Mouse (Mus musculus): ENCODE measurements around the gene Olfr1354. TPM values are rescaled to one million over a fixed set of nuclear protein-coding genes. Genes with fewer than 3 reads are reported as not detected.
"Not testable (repeated sequence)": the region's sequence is repeated elsewhere in the genome, so short reads cannot be mapped to it uniquely, and the experiment has no call there.

The Olfr1354 gene
- polyA plus RNA-seq (2015; fragmentation: Nextera tagmentation; extraction: Ambion mirVana) = not detected in 2 replicates

DNA sequence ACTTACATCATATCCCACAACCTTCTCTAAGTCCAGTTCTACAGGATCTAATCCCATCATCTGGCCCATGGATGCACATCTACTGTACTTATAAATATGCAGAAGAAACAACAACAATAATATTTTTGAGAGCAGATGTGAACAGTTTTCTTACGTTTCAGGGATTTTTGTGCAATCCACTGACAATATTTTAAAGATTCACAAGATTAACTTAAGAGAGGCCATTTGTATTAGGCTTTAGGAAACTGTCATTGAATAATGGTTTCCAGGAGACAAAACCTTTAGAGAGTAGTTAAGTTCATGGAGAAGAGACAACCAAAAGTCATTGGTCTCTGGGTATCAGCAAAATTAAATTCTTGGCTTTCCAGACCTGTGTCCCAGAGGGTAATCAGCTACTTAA lies at the start of gene Olfr1354:
TSS of gene Olfr1354 (plus strand) at position 301 of the 400 bp plus-strand sequence.
- H3K27me3 ChIP-seq (ENCODE audit: insufficient read depth, low read length) = not testable (repeated sequence)
- 85% methylated on average over 1 of the region's 1 CpGs for WGBS

DNA sequence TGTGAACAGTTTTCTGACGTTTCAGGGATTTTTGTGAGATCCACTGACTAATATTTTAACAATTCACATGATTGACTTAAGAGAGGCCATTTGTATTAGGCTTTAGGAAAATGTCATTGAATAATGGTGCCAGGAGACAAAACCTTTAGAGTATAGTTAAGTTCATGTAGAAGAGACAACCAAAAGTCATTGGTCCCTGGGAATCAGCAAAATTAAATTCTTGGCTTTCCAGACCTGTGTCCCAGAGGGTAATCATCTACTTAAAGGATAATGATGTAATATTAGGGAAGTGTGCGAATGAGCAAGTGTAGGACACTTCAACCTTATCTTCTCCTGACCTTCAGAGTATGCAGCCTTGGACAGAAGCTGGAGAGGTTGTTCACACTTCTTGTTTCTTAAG lies 37.7 kb upstream of the Olfr1354 start, which contains the start of gene Olfr1355:
TSS of gene Olfr1355 (plus strand) at position 301 of the 400 bp plus-strand sequence.
- H3K4me3 ChIP-seq (replicated peaks; ENCODE audit: low read depth, low read length) = no peak within 1 kb of the TSS
- 65% methylated on average over 2 of the region's 2 CpGs for WGBS
- no peak for TF ChIP-seq CTCF (IDR thresholded peaks at IDR 0.05; ENCODE audit: low read depth)
- no peaks in the 10 kb centered on the region for H3K9me3 ChIP-seq (replicated peaks; ENCODE audit: low read length)
- no peaks in the 10 kb centered on the region for H3K36me3 ChIP-seq (ENCODE audit: insufficient read depth, low read length)
- no peak within 1 kb of the TSS for H3K4me2 ChIP-seq (ENCODE audit: low read length)
- DNase-seq (ENCODE audit: low spot score) (no peak), ATAC-seq (replicated peaks; ENCODE audit: low FRiP score, low read depth) (no peak)
- no peaks in the 10 kb centered on the region for H3K4me1 ChIP-seq (replicated peaks; ENCODE audit: insufficient read depth, low read length)
- H3K9ac ChIP-seq (ENCODE audit: low read depth, low read length) = no peak within 1 kb of the TSS
- no peaks in the 10 kb centered on the region for H3K27me3 ChIP-seq (ENCODE audit: insufficient read depth, low read length)
- no peak within 1 kb of the TSS for H3K27ac ChIP-seq

More for the DNA sequence above, at the start of gene Olfr1354:
- not testable (repeated sequence) for H3K9me3 ChIP-seq (replicated peaks; ENCODE audit: low read length); H3K36me3 ChIP-seq (ENCODE audit: insufficient read depth, low read length); H3K4me1 ChIP-seq (replicated peaks; ENCODE audit: insufficient read depth, low read length); H3K9ac ChIP-seq (ENCODE audit: low read depth, low read length); H3K4me2 ChIP-seq (ENCODE audit: low read length); H3K27ac ChIP-seq; H3K4me3 ChIP-seq (replicated peaks; ENCODE audit: low read depth, low read length); ATAC-seq (replicated peaks; ENCODE audit: low FRiP score, low read depth); DNase-seq (ENCODE audit: low spot score)

DNA sequence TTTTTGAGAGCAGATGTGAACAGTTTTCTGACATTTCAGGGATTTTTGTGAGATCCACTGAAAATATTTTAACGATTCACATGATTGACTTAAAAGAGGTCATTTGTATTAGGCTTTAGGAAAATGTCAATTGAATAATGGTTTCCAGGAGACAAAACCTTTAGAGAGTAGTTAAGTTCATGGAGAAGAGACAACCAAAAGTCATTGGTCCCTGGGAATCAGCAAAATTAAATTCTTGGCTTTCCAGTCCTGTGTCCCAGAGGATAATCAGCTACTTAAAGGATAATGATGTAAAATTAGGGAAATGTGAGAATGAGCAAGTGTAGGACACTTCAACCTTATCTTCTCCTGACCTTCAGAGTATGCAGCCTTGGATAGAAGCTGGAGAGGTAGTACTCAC lies 37.4 kb downstream of the Olfr1354 start, which contains the start of gene Olfr8:
TSS of gene Olfr8 (plus strand) at position 301 of the 400 bp plus-strand sequence.
- 90% methylated on average over 1 of the region's 1 CpGs for WGBS
- H3K9me3 ChIP-seq (replicated peaks; ENCODE audit: low read length); H3K27me3 ChIP-seq (ENCODE audit: insufficient read depth, low read length); H3K4me2 ChIP-seq (ENCODE audit: low read length); H3K36me3 ChIP-seq (ENCODE audit: insufficient read depth, low read length); H3K27ac ChIP-seq; H3K4me1 ChIP-seq (replicated peaks; ENCODE audit: insufficient read depth, low read length); H3K9ac ChIP-seq (ENCODE audit: low read depth, low read length); H3K4me3 ChIP-seq (replicated peaks; ENCODE audit: low read depth, low read length); DNase-seq (ENCODE audit: low spot score); ATAC-seq (replicated peaks; ENCODE audit: low FRiP score, low read depth): not testable (repeated sequence)

DNA sequence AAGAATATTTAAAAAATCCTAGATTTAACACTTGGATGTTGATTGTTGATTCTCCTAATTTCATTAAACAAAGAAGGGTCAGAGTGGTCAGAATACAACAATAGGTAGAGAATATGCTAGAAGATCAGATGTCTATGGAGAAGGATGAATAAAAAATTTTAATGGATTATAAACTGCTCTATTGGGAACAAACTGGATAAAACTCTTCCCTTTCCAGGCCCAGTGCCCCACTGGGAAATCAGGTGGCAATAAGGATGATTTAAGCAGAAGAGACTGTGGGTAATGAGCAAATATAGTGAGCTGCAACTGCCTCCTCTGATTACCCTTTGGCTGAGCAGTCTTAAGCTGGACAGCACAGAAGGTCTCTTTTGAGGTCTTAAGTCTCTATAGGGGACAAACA lies 50.0 kb downstream of the Olfr1354 start, which contains the start of gene Olfr1353:
TSS of gene Olfr1353 (plus strand) at position 301 of the 400 bp plus-strand sequence.
- H3K9me3 ChIP-seq (replicated peaks; ENCODE audit: low read length); H3K27ac ChIP-seq; ATAC-seq (replicated peaks; ENCODE audit: low FRiP score, low read depth); H3K9ac ChIP-seq (ENCODE audit: low read depth, low read length); H3K27me3 ChIP-seq (ENCODE audit: insufficient read depth, low read length); H3K4me2 ChIP-seq (ENCODE audit: low read length); H3K4me1 ChIP-seq (replicated peaks; ENCODE audit: insufficient read depth, low read length); DNase-seq (ENCODE audit: low spot score); H3K36me3 ChIP-seq (ENCODE audit: insufficient read depth, low read length); H3K4me3 ChIP-seq (replicated peaks; ENCODE audit: low read depth, low read length): not testable (repeated sequence)

Other genes starting within 250 kb of the Olfr1354 start
- gene Casp14, start 194.9 kb upstream of the Olfr1354 start, polyA plus RNA-seq (2015; fragmentation: Nextera tagmentation; extraction: Ambion mirVana) = not detected in 2 replicates
- gene Ccdc105, start 160.1 kb upstream of the Olfr1354 start, polyA plus RNA-seq (2015; fragmentation: Nextera tagmentation; extraction: Ambion mirVana) = not detected in 2 replicates
- gene Slc1a6, start 132.7 kb upstream of the Olfr1354 start, polyA plus RNA-seq (2015; fragmentation: Nextera tagmentation; extraction: Ambion mirVana) = 0.34 and 0.59 TPM in 2 replicates
- not detected in 2 replicates for gene Olfr1356, start 61.0 kb upstream of the Olfr1354 start, polyA plus RNA-seq (2015; fragmentation: Nextera tagmentation; extraction: Ambion mirVana)
- not detected in 2 replicates for gene Olfr1355, start 37.6 kb upstream of the Olfr1354 start, polyA plus RNA-seq (2015; fragmentation: Nextera tagmentation; extraction: Ambion mirVana)
- gene Olfr8, start 37.5 kb downstream of the Olfr1354 start, polyA plus RNA-seq (2015; fragmentation: Nextera tagmentation; extraction: Ambion mirVana) = not detected in 2 replicates
- gene Olfr1353, start 50.1 kb downstream of the Olfr1354 start, polyA plus RNA-seq (2015; fragmentation: Nextera tagmentation; extraction: Ambion mirVana) = not detected in 2 replicates
- gene Olfr1352, start 67.9 kb downstream of the Olfr1354 start, polyA plus RNA-seq (2015; fragmentation: Nextera tagmentation; extraction: Ambion mirVana) = not detected in 2 replicates
- not detected in 2 replicates for gene Olfr1351, start 99.3 kb downstream of the Olfr1354 start, polyA plus RNA-seq (2015; fragmentation: Nextera tagmentation; extraction: Ambion mirVana)
- gene Olfr57, start 115.6 kb downstream of the Olfr1354 start, polyA plus RNA-seq (2015; fragmentation: Nextera tagmentation; extraction: Ambion mirVana) = not detected in 2 replicates
- gene 2610008E11Rik, start 184.4 kb downstream of the Olfr1354 start, polyA plus RNA-seq (2015; fragmentation: Nextera tagmentation; extraction: Ambion mirVana) = 18.8 and 19.6 TPM in 2 replicates
- not detected in 2 replicates for gene Vmn2r80, start 235.6 kb downstream of the Olfr1354 start, polyA plus RNA-seq (2015; fragmentation: Nextera tagmentation; extraction: Ambion mirVana)

Data from kidney, postnatal 0 days (tissue).